Mouse (Mus musculus) heart, embryonic 16.5 days (tissue): ENCODE results near the gene Adcy9. TPM values are rescaled to one million over a fixed set of nuclear protein-coding genes. Genes with fewer than 3 reads are reported as not detected.

Source experiments
- ATAC-seq: fragments of 200-750 bp; cut with Nextera tagmentation; replicated peaks from 2 replicates; pipeline ENCODE4 v1.8.0; 2017; ENCODE audit warnings: moderate number of reproducible peaks; ENCODE audit not compliant: insufficient read depth, low FRiP score; ENCODE audit errors: extremely low read depth
- H3K27ac ChIP-seq: fragments of 300-500 bp; sonication (generic); 2 replicates; pipeline ENCODE4 v1.5.1; 2014; ENCODE audit warnings: mild to moderate bottlenecking, low read length, control low read depth, moderate library complexity
- H3K27me3 ChIP-seq: fragments of 300-500 bp; sonication (generic); 2 replicates; pipeline ENCODE4 v1.6.1; 2014; ENCODE audit warnings: low read length, mixed read lengths; ENCODE audit not compliant: control insufficient read depth, insufficient read depth
- H3K36me3 ChIP-seq: fragments of 300-500 bp; sonication (generic); 2 replicates; pipeline ENCODE4 v1.6.1; 2014; ENCODE audit not compliant: control insufficient read depth, insufficient read depth
- H3K4me1 ChIP-seq: fragments of 300-500 bp; sonication (generic); 2 replicates; pipeline ENCODE4 v1.6.1; 2014; ENCODE audit warnings: low read length, mixed read lengths; ENCODE audit not compliant: control insufficient read depth, insufficient read depth
- H3K4me2 ChIP-seq: fragments of 300-500 bp; sonication (generic); 2 replicates; pipeline ENCODE4 v1.6.1; 2014; ENCODE audit warnings: low read depth, mild to moderate bottlenecking, control low read depth, low read length
- H3K4me3 ChIP-seq: fragments of 300-500 bp; sonication (generic); 2 replicates; pipeline ENCODE4 v1.5.1; 2014; ENCODE audit warnings: mild to moderate bottlenecking, control low read depth, low read length
- H3K9ac ChIP-seq: fragments of 300-500 bp; sonication (generic); 2 replicates; pipeline ENCODE4 v1.6.1; 2014; ENCODE audit warnings: low read length, control low read depth
- H3K9me3 ChIP-seq: fragments of 300-500 bp; sonication (generic); replicated peaks from 2 replicates; pipeline ENCODE4 v1.6.1; 2016; ENCODE audit warnings: low read length; ENCODE audit not compliant: control insufficient read depth
- WGBS: fragments of 180-500 bp; shearing (Covaris S2); extraction: QIAGEN DNeasy Blood & Tissue Kit; methylation state at CpG from one replicate; pipeline ENCODE4 v1.1.7; 2014; 5-methylcytosine and 5-hydroxymethylcytosine counted together
- polyA plus RNA-seq: library from polyadenylated mRNA; unstranded; fragments of >200 nt; fragmentation: Nextera tagmentation; extraction: Ambion mirVana; gene quantifications from 2 replicates; pipeline ENCODE4 v1.2.1, GENCODE M21; 2015

Adcy9 gene
- polyA plus RNA-seq, 1 experiment from 2014 or later, result 1.1 TPM

DNA sequence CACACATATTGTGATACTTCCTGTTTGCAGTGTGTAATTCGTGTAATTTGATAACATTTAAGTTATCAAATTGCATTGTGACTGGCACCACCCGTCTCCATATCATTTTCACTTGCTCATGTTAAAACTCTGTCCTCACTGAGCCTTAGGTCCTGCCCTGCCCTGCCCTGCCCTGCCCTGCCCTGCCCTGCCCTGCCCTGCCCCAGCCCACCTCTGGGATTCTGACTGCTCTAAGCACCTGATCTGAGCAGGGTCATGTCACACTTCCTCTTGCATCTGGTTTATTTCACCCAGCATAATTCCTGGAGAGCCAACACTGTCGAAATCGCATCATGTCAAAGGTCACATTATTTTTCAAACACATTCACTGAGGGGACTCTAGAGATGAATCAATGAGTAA, 26.1 kb upstream of the Adcy9 start:
- Histone ChIP-seq H3K36me3 (no peaks in the 10 kb centered on the region), H3K9ac (no peak overlapping the region), H3K27ac (no peak overlapping the region), H3K4me2 (no peak overlapping the region), H3K4me1 (no peaks in the 10 kb centered on the region), H3K27me3 (no peaks in the 10 kb centered on the region), H3K4me3 (no peak overlapping the region), H3K9me3 (no peaks in the 10 kb centered on the region)
- WGBS, result 51% methylated on average over 4 of the region's 4 CpGs
- no peak for ATAC-seq

DNA sequence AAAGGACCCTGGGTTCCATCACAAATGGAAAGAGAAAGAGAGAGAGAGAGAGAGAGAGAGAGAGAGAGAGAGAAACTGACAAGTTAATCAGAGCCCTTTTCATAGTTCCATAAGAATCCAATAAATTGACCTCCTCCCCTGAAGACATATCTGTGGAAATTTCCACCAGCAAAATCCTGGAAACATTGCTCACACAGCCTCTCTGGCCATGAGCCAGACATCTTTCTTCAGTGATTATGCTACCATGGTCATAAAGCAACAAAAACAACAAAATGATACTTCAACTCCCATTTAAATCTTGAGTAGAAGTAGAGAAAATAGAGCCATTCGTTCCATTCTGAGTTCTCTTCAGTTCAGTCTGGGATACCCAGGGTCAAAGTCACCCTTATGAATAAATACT, 24.1 kb upstream of the Adcy9 start:
- Histone ChIP-seq H3K4me1 (no peaks in the 10 kb centered on the region), H3K4me2 (no peak overlapping the region), H3K9me3 (no peaks in the 10 kb centered on the region), H3K36me3 (no peaks in the 10 kb centered on the region), H3K9ac (no peak overlapping the region), H3K27me3 (no peaks in the 10 kb centered on the region), H3K4me3 (no peak overlapping the region), H3K27ac (no peak overlapping the region)
- 70% methylated on average over 1 of the region's 1 CpGs for WGBS
- no peak for ATAC-seq

DNA sequence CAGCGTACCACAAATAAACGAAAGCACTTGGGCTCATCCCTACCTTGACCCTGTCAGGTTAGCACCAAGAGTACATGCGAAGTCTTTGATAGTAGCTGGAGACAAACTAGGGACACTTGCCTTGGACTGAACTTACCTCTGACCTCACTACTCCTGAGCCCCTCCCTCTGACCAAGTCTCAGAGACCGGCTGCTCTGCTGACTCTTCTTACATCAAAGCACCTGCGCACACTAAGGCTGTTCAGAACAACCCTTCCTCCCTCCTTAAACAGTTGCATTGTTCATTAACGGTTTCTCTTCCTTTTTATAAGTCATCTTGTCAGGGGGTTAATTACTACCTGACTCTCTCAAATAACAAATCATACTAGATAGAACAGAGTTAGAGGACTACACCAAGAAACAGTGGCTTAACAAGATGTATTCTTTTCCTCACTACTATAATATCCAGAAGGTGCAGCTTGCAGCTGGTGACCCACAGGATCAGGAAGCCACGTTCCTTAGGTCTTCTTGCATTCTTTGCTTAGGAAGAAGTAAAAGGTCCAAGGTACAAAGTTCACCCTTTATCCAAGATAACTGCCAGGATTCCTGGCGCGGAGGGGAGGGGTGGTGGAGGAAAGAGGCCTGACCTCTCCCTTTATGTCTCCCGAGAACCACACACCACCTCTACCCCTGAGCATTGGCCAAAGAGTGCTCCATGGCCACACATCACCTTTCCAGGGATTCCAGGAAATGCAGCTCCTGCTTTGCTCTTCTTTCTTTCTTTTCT, 19.2 kb upstream of the Adcy9 start:
- H3K27me3 ChIP-seq, result no peaks in the 10 kb centered on the region
- H3K36me3 ChIP-seq, result no peaks in the 10 kb centered on the region
- H3K4me1 ChIP-seq, result no peaks in the 10 kb centered on the region
- ATAC-seq, result no peak
- no peak overlapping the region for H3K4me2 ChIP-seq
- H3K4me3 ChIP-seq, result no peak overlapping the region
- H3K27ac ChIP-seq, result no peak overlapping the region
- WGBS, result 66% methylated on average over 10 of the region's 10 CpGs
- H3K9me3 ChIP-seq, result no peaks in the 10 kb centered on the region
- no peak overlapping the region for H3K9ac ChIP-seq

DNA sequence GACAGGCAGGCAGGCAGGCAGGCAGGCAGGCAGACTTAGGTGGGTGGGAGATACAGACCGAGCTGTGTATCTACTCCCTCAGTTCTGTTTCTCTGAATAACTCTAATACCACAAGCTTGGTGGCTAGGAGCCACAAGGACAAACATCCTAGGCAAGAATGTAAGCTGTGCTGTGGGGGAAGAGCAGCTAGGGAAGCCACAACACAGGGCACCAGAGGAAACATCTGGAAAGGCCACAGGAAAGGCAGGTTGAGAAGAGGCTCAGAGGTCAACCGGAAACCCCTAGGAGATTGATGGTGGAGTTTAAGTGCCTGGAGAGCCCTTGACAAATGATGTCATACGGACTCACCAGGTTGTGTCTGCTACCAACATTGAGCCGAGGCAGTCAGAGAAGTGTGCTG, 16.4 kb upstream of the Adcy9 start:
- H3K36me3 ChIP-seq, result no peaks in the 10 kb centered on the region
- H3K9ac ChIP-seq, result no peak overlapping the region
- no peak overlapping the region for H3K4me2 ChIP-seq
- no peak for ATAC-seq
- H3K4me1 ChIP-seq, result no peaks in the 10 kb centered on the region
- H3K27ac ChIP-seq, result no peak overlapping the region
- no peaks in the 10 kb centered on the region for H3K9me3 ChIP-seq
- H3K27me3 ChIP-seq, result no peaks in the 10 kb centered on the region
- 41% methylated on average over 4 of the region's 4 CpGs for WGBS
- no peak overlapping the region for H3K4me3 ChIP-seq

DNA sequence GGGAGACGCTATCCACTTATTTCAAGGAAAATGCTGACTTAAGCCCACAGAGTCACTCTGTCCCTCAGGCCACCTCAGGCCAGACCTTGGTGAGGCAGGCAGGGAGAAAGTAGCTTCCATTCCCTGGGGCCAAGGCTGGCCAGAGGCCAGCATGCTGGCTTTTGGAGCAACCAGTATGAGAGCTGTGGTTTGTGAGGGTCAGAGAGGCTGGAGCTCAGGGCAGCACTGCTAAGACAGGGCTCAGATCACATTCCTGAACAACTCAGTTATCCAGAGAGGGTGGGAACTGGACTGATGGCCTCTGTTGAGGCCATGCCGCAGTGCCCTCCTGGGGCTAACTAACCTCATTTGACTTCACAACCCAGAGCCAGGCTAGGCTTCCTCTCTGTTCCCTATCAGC, 15.1 kb upstream of the Adcy9 start:
- H3K4me2 ChIP-seq, result no peak overlapping the region
- ATAC-seq, result no peak
- H3K9ac ChIP-seq, result no peak overlapping the region
- no peaks in the 10 kb centered on the region for H3K27me3 ChIP-seq
- H3K27ac ChIP-seq, result no peak overlapping the region
- no peaks in the 10 kb centered on the region for H3K9me3 ChIP-seq
- H3K4me1 ChIP-seq, result no peaks in the 10 kb centered on the region
- no peak overlapping the region for H3K4me3 ChIP-seq
- 74% methylated on average over 2 of the region's 2 CpGs for WGBS
- no peaks in the 10 kb centered on the region for H3K36me3 ChIP-seq

DNA sequence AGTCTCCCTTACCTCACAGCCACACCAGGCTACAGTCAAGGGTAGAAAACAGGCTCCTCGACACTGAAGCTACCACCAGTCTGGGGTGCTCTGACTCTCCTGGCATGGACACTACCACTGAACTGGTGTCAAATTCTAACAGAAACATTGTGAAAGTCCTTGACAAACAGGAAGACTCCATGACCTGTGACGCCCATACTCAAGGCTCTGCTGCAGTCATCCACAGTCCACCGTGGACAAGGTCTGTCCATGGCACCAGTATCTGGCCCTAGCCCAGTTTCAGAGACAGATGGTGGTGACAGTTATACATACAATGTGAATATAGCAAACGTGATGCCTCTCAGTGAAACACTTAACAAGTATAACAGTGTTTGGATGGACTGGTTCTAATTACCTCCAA, 11.5 kb upstream of the Adcy9 start:
- no peaks in the 10 kb centered on the region for H3K36me3 ChIP-seq

DNA sequence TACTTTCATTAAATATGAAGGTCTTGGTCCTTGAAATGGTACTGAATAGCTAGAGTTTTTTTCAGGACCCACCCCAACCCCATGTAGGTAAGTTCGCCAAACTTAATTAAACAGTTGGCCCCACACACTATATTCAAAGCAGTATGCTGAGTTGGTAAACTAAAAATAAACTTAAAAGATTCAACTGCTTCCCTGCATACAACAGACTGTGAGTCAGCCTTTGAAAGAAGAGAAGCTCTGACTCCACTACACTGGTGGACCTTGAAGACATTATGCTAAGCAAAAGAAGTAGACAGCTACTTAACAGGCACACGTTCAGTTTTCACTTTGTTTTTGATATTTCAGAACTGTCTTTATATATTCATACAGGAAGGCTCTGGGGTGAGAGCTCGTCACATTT, 10.7 kb upstream of the Adcy9 start:
- 71% methylated on average over 3 of the region's 3 CpGs for WGBS

More for the DNA sequence above, 11.5 kb upstream of the Adcy9 start:
- Histone ChIP-seq H3K27me3 (no peaks in the 10 kb centered on the region), H3K9me3 (no peaks in the 10 kb centered on the region), H3K4me2 (no peak overlapping the region), H3K9ac (no peak overlapping the region), H3K27ac (no peak overlapping the region), H3K4me3 (no peak overlapping the region), H3K4me1 (no peaks in the 10 kb centered on the region)
- no peak for ATAC-seq
- 59% methylated on average over 4 of the region's 4 CpGs for WGBS

DNA sequence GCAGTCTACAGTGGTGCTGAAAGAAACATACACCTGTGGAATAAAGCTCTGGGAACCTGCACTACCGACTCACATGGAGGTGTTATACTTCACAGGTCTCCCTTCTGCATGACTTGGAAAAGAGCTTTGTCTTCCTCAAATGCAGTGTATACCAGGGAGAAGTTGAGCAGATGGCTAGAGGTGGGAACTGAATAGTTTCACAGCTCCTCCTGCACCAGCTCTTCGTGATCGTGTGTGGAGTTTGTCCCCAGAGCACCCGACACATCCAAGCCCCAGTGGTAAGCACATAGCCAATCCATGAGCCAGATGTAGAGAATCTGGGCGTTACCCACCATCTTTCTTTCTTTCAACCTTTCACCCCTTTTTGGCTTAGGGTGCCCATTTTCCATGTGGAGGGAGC, 9.9 kb upstream of the Adcy9 start:
- 72% methylated on average over 5 of the region's 5 CpGs for WGBS
- Histone ChIP-seq H3K9ac (no peak overlapping the region), H3K27ac (no peak overlapping the region), H3K27me3 (no peaks in the 10 kb centered on the region), H3K4me2 (no peak overlapping the region), H3K4me1 (no peaks in the 10 kb centered on the region), H3K4me3 (no peak overlapping the region), H3K36me3 (no peaks in the 10 kb centered on the region), H3K9me3 (no peaks in the 10 kb centered on the region)
- no peak for ATAC-seq

More for the DNA sequence above, 10.7 kb upstream of the Adcy9 start:
- Histone ChIP-seq H3K9ac (no peak overlapping the region), H3K27ac (no peak overlapping the region), H3K4me2 (no peak overlapping the region), H3K27me3 (no peaks in the 10 kb centered on the region), H3K36me3 (no peaks in the 10 kb centered on the region), H3K9me3 (no peaks in the 10 kb centered on the region), H3K4me1 (no peaks in the 10 kb centered on the region), H3K4me3 (no peak overlapping the region)
- ATAC-seq, result no peak

DNA sequence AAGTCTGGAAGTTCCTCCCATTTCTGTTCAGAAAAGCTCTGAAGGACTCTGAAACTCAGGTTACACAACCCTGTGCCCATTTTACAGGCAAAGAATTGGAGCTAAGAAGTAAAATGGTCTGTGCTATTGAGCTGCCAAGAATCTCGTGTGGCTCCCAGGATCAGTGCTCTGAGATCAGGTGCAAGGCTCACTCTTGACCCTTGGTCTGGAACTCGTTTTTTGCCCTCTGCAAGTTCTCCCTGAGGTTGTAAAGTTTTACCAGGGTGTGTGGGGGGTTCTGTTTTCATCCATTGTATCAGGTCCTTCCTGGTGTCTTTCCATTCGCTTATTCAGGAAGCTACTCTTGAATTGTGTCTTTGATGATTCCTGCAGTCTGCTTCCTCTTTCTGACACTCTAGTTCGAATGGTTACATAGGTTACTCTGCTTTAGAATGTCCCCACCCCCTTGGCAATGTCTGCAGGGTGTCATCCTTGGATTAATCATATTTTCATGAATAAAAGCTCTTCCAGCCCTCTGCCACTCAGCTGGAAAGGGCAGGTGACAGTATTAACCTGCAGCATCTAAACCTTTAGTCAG, 5.4 kb upstream of the Adcy9 start:
- H3K36me3 ChIP-seq, result no peaks in the 10 kb centered on the region
- 31% methylated on average over 4 of the region's 4 CpGs for WGBS
- no peak for ATAC-seq
- H3K4me1 ChIP-seq, result peaks cover under 1% of the 10 kb centered on the region; the same call in 1 of the 2 replicates
- no peak overlapping the region for H3K4me3 ChIP-seq
- no peak overlapping the region for H3K27ac ChIP-seq
- H3K9ac ChIP-seq, result no peak overlapping the region
- H3K27me3 ChIP-seq, result 0 out of 2 replicates have a peak, but pooled peaks cover 2% of the 10 kb centered on the region
- H3K4me2 ChIP-seq, result no peak overlapping the region
- no peaks in the 10 kb centered on the region for H3K9me3 ChIP-seq
